Mouse (Mus musculus): Measurements from ENCODE around the gene Rhot2. TPM values are rescaled to one million over a fixed set of nuclear protein-coding genes. Genes with fewer than 3 reads are reported as not detected.
A peak's percentile ranks its signal among the peaks of the same experiment; 100 is the strongest.

Rhot2 gene
- polyA plus RNA-seq, 1 experiment from 2014 or later: 22.6 TPM

- no peak for DNase-seq (ENCODE audit: low spot score)
Measured at GRCm38 (mm10) chr17:25842509-25842908, 2.1 kb downstream of the Rhot2 start.

- no peak for DNase-seq (ENCODE audit: low spot score)
Measured at GRCm38 (mm10) chr17:25841117-25841880, 3.4 kb downstream of the Rhot2 start, which contains the start of gene Gm20683. TSS of gene Gm20683 (minus strand) at chr17:25841763.

- no peak for DNase-seq (ENCODE audit: low spot score)
Measured at GRCm38 (mm10) chr17:25840519-25840918, 4.1 kb downstream of the Rhot2 start.

GRCm38 (mm10) chr17:25839455-25840235 lies 5.0 kb downstream of the Rhot2 start:
- no peak for DNase-seq (ENCODE audit: low spot score)

GRCm38 (mm10) chr17:25838904-25839303 lies 5.7 kb downstream of the Rhot2 start:
- DNase-seq (ENCODE audit: low spot score): no peak

- DNase-seq (ENCODE audit: low spot score): no peak
Measured at GRCm38 (mm10) chr17:25837533-25837932, 7.1 kb downstream of the Rhot2 start.

GRCm38 (mm10) chr17:25837076-25837410 lies 7.6 kb downstream of the Rhot2 start, which contains the start of gene Rhbdl1:
TSS of gene Rhbdl1 (minus strand) at chr17:25837295.
- peak; percentile 59 for DNase-seq (ENCODE audit: low spot score)

- DNase-seq (ENCODE audit: low spot score): no peak
Measured at GRCm38 (mm10) chr17:25836397-25837075, 8.1 kb downstream of the Rhot2 start.

- no peak for DNase-seq (ENCODE audit: low spot score)
Measured at GRCm38 (mm10) chr17:25835816-25836215, 8.8 kb downstream of the Rhot2 start.

- DNase-seq (ENCODE audit: low spot score): no peak
Measured at GRCm38 (mm10) chr17:25835301-25835700, 9.3 kb downstream of the Rhot2 start.

GRCm38 (mm10) chr17:25834595-25835222 lies 9.9 kb downstream of the Rhot2 start:
- DNase-seq (ENCODE audit: low spot score): no peak

- no peak for DNase-seq (ENCODE audit: low spot score)
Measured at GRCm38 (mm10) chr17:25833961-25834594, 10.6 kb downstream of the Rhot2 start.

GRCm38 (mm10) chr17:25833291-25833663 lies 11.4 kb downstream of the Rhot2 start, which contains the start of gene Stub1:
TSS of gene Stub1 (minus strand) at chr17:25833404.
- DNase-seq (ENCODE audit: low spot score): no peak

GRCm38 (mm10) chr17:25832436-25833290 lies 12.0 kb downstream of the Rhot2 start:
- DNase-seq (ENCODE audit: low spot score): peak; percentile 98

GRCm38 (mm10) chr17:25831451-25832281 lies 13.0 kb downstream of the Rhot2 start:
- no peak for DNase-seq (ENCODE audit: low spot score)

- DNase-seq (ENCODE audit: low spot score): no peak
Measured at GRCm38 (mm10) chr17:25830806-25831431, 13.7 kb downstream of the Rhot2 start.

GRCm38 (mm10) chr17:25830200-25830753 lies 14.4 kb downstream of the Rhot2 start:
- DNase-seq (ENCODE audit: low spot score): no peak

GRCm38 (mm10) chr17:25829558-25830017 lies 15.1 kb downstream of the Rhot2 start:
- no peak for DNase-seq (ENCODE audit: low spot score)

Measured in thymus, postnatal 0 days (tissue).